Mouse (Mus musculus): Measurements from ENCODE around the gene Dlg2.

DNA sequence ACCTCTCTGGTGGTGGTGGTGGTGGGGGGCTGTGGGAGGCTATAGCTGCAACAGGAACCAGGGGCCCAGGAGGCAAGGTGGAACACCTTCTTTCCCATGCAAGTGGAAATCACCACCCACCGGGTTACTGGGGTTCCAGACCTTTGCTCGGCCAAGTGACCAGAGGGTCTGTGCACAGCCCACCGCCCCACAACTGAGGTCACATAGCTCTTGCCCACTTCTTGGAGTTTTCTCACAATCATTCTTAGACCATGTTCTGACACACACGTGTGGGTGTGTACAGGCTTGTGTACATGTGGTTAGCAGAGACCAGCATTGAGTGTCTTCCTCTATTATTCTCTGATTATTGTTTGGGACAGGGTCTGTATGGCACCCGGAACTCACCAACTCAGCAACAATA lies 15.0 kb upstream of the Dlg2 start:
- TF ChIP-seq POLR2A (IDR thresholded peaks at IDR 0.05; ENCODE audit: borderline replicate concordance, low read depth, low read length): no peak
- no peak for TF ChIP-seq CTCF (IDR thresholded peaks at IDR 0.05; ENCODE audit: low read depth, low read length)

Data from bone marrow macrophage, adult 2 months (primary cell).